Mouse (Mus musculus): ENCODE results near the gene Xdh. TPM values are rescaled to one million over a fixed set of nuclear protein-coding genes. Genes with fewer than 3 reads are reported as not detected.

The Xdh gene
- polyA plus RNA-seq, 1 experiment = 5.1 TPM

GRCm38 (mm10) chr17:73972648-73973047 is 22.7 kb upstream of the Xdh start:
- Histone ChIP-seq H3K27ac (ENCODE audit: insufficient read depth, low read length) (no peak overlapping the region), H3K4me1 (ENCODE audit: control insufficient read depth, insufficient read depth, low read length) (no peaks in the 10 kb centered on the region), H3K4me3 (replicated peaks; ENCODE audit: insufficient read depth, low read depth, low read length) (no peak overlapping the region), H3K27me3 (ENCODE audit: control insufficient read depth, insufficient read depth, low read length) (no peaks in the 10 kb centered on the region)
- 89% methylated on average over 11 of the region's 11 CpGs for WGBS
- TF ChIP-seq POLR2A (IDR thresholded peaks at IDR 0.05; ENCODE audit: borderline replicate concordance, insufficient read depth, low read length) (no peak), CTCF (IDR thresholded peaks at IDR 0.05; ENCODE audit: borderline replicate concordance, insufficient read depth, low read depth, low read length) (no peak)
- DNase-seq = no peak

GRCm38 (mm10) chr17:73971291-73971690 is 21.3 kb upstream of the Xdh start:
- Histone ChIP-seq H3K27me3 (ENCODE audit: control insufficient read depth, insufficient read depth, low read length) (no peaks in the 10 kb centered on the region), H3K4me3 (replicated peaks; ENCODE audit: insufficient read depth, low read depth, low read length) (no peak overlapping the region), H3K4me1 (ENCODE audit: control insufficient read depth, insufficient read depth, low read length) (no peaks in the 10 kb centered on the region), H3K27ac (ENCODE audit: insufficient read depth, low read length) (no peak overlapping the region)
- DNase-seq = no peak
- 35% methylated on average over 4 of the region's 4 CpGs for WGBS
- TF ChIP-seq CTCF (IDR thresholded peaks at IDR 0.05; ENCODE audit: borderline replicate concordance, insufficient read depth, low read depth, low read length) = no peak
- TF ChIP-seq POLR2A (IDR thresholded peaks at IDR 0.05; ENCODE audit: borderline replicate concordance, insufficient read depth, low read length) = no peak

GRCm38 (mm10) chr17:73970361-73971027 is 20.5 kb upstream of the Xdh start:
- no peak for TF ChIP-seq CTCF (IDR thresholded peaks at IDR 0.05; ENCODE audit: borderline replicate concordance, insufficient read depth, low read depth, low read length)
- no peak for TF ChIP-seq POLR2A (IDR thresholded peaks at IDR 0.05; ENCODE audit: borderline replicate concordance, insufficient read depth, low read length)
- H3K4me1 ChIP-seq (ENCODE audit: control insufficient read depth, insufficient read depth, low read length) = no peaks in the 10 kb centered on the region
- WGBS = 51% methylated on average over 3 of the region's 3 CpGs
- no peak overlapping the region for H3K4me3 ChIP-seq (replicated peaks; ENCODE audit: insufficient read depth, low read depth, low read length)
- no peak overlapping the region for H3K27ac ChIP-seq (ENCODE audit: insufficient read depth, low read length)
- peak in 1 of 2 experiments; percentile 14 for DNase-seq
- no peaks in the 10 kb centered on the region for H3K27me3 ChIP-seq (ENCODE audit: control insufficient read depth, insufficient read depth, low read length)

GRCm38 (mm10) chr17:73964856-73965255 is 14.9 kb upstream of the Xdh start:
- 91% methylated on average over 9 of the region's 9 CpGs for WGBS
- no peak for DNase-seq
- H3K27me3 ChIP-seq (ENCODE audit: control insufficient read depth, insufficient read depth, low read length) = no peaks in the 10 kb centered on the region
- H3K27ac ChIP-seq (ENCODE audit: insufficient read depth, low read length) = no peak overlapping the region
- no peak for TF ChIP-seq CTCF (IDR thresholded peaks at IDR 0.05; ENCODE audit: borderline replicate concordance, insufficient read depth, low read depth, low read length)
- no peak for TF ChIP-seq POLR2A (IDR thresholded peaks at IDR 0.05; ENCODE audit: borderline replicate concordance, insufficient read depth, low read length)
- no peak overlapping the region for H3K4me3 ChIP-seq (replicated peaks; ENCODE audit: insufficient read depth, low read depth, low read length)
- no peaks in the 10 kb centered on the region for H3K4me1 ChIP-seq (ENCODE audit: control insufficient read depth, insufficient read depth, low read length)

GRCm38 (mm10) chr17:73962628-73963043 is 12.6 kb upstream of the Xdh start:
- DNase-seq = no peak
- Histone ChIP-seq H3K4me3 (replicated peaks; ENCODE audit: insufficient read depth, low read depth, low read length) (no peak overlapping the region), H3K4me1 (ENCODE audit: control insufficient read depth, insufficient read depth, low read length) (no peaks in the 10 kb centered on the region), H3K27me3 (ENCODE audit: control insufficient read depth, insufficient read depth, low read length) (no peaks in the 10 kb centered on the region), H3K27ac (ENCODE audit: insufficient read depth, low read length) (no peak overlapping the region)
- TF ChIP-seq POLR2A (IDR thresholded peaks at IDR 0.05; ENCODE audit: borderline replicate concordance, insufficient read depth, low read length) (no peak), CTCF (IDR thresholded peaks at IDR 0.05; ENCODE audit: borderline replicate concordance, insufficient read depth, low read depth, low read length) (no peak)
- WGBS = 34% methylated on average over 2 of the region's 2 CpGs

GRCm38 (mm10) chr17:73961801-73962403 is 11.9 kb upstream of the Xdh start:
- H3K4me1 ChIP-seq (ENCODE audit: control insufficient read depth, insufficient read depth, low read length) = no peaks in the 10 kb centered on the region
- TF ChIP-seq POLR2A (IDR thresholded peaks at IDR 0.05; ENCODE audit: borderline replicate concordance, insufficient read depth, low read length) (no peak), CTCF (IDR thresholded peaks at IDR 0.05; ENCODE audit: borderline replicate concordance, insufficient read depth, low read depth, low read length) (no peak)
- no peak overlapping the region for H3K4me3 ChIP-seq (replicated peaks; ENCODE audit: insufficient read depth, low read depth, low read length)
- WGBS = 29% methylated on average over 1 of the region's 1 CpGs
- H3K27me3 ChIP-seq (ENCODE audit: control insufficient read depth, insufficient read depth, low read length) = no peaks in the 10 kb centered on the region
- DNase-seq = no peak
- H3K27ac ChIP-seq (ENCODE audit: insufficient read depth, low read length) = no peak overlapping the region

- no peaks in the 10 kb centered on the region for H3K27me3 ChIP-seq (ENCODE audit: control insufficient read depth, insufficient read depth, low read length)
- DNase-seq = no peak
- H3K27ac ChIP-seq (ENCODE audit: insufficient read depth, low read length) = no peak overlapping the region
- 87% methylated on average over 4 of the region's 4 CpGs for WGBS
- H3K4me3 ChIP-seq (replicated peaks; ENCODE audit: insufficient read depth, low read depth, low read length) = no peak overlapping the region
- TF ChIP-seq POLR2A (IDR thresholded peaks at IDR 0.05; ENCODE audit: borderline replicate concordance, insufficient read depth, low read length) (no peak), CTCF (IDR thresholded peaks at IDR 0.05; ENCODE audit: borderline replicate concordance, insufficient read depth, low read depth, low read length) (no peak)
- H3K4me1 ChIP-seq (ENCODE audit: control insufficient read depth, insufficient read depth, low read length) = no peaks in the 10 kb centered on the region
These were observed 10.7 kb upstream of the Xdh start for GRCm38 (mm10) chr17:73960745-73961144.

- 78% methylated on average over 4 of the region's 4 CpGs for WGBS
- H3K27me3 ChIP-seq (ENCODE audit: control insufficient read depth, insufficient read depth, low read length) = no peaks in the 10 kb centered on the region
- no peak for DNase-seq
- no peak overlapping the region for H3K27ac ChIP-seq (ENCODE audit: insufficient read depth, low read length)
- H3K4me3 ChIP-seq (replicated peaks; ENCODE audit: insufficient read depth, low read depth, low read length) = no peak overlapping the region
- TF ChIP-seq POLR2A (IDR thresholded peaks at IDR 0.05; ENCODE audit: borderline replicate concordance, insufficient read depth, low read length) (no peak), CTCF (IDR thresholded peaks at IDR 0.05; ENCODE audit: borderline replicate concordance, insufficient read depth, low read depth, low read length) (no peak)
- no peaks in the 10 kb centered on the region for H3K4me1 ChIP-seq (ENCODE audit: control insufficient read depth, insufficient read depth, low read length)
These were observed 2.1 kb upstream of the Xdh start for GRCm38 (mm10) chr17:73952103-73952521.

All from cerebellum, adult 2 months (tissue).